Mouse (Mus musculus): ENCODE measurements around the gene Prkab2.

The Prkab2 gene

DNA sequence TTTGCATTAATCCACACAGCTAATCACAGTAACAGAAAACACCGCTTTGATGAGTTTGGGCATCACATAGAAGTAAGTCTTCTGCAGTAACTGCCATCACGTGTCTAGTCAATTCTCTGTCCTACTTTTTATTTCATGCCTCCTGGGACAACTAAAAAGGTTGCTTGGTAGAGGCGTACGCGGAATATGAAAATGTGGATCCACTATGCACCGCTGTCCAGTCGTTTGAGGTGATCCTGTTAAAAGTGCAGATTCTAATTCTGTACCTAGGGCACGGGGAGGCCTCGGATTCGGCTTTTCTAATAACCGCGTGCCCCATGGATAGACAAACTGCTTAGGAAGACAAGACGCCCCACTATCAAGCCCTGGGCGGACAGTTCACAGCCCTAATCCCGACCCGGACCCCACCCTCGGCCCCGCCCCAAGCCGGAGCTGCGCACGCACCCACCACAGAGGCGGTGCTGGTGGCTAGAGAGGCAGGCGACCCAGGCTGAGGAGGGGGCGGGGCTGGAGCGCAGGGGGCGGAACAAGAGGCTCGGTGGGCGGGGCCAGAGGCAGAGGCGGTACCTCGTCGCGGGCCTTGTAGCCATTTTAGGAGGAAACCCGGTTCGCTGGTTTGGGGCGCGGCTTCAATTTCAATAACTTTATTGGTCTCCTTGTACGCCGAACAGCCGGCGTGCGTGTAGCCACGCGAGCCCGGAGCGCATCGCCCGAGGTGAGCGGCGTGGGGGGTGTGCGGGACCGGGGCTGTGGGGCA, at the start of gene Prkab2:
Prkab2 (plus strand) TSS at position 539 of the 757 bp plus-strand sequence.
- in situ Hi-C loops (cut with MseI, MboI), result no loop called here

DNA sequence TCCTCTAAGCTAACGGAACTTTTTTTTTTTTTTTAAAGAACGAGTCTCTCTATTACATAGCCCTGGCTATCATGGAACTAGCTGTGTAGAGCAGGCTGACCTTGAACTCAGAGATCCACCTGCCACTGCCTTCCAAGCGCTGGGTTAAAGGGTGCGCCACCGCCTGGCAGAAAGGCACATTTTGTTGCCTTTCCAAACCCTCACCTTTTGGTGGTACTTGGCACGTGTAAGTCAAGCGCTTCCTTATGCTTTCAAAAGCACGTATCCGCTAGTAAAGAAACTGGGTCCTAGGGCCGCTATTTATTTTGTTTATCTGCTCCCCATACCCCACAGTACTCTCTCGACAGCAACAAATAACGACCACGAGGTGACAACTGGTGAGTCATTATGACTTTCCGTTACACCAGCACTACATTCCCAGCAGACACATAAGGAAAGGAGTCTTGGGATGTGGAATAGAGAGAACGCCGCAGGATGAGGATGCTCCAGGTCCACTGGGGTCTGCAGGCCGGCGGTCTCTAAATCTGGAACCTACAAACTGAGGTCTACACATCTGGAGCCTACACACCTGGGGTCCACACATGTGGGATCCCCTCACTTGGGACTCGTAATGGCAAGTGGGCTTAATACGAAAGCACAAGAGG, 48.7 kb upstream of the Prkab2 start:
- in situ Hi-C loops (cut with MseI, MboI), result no loop called here

DNA sequence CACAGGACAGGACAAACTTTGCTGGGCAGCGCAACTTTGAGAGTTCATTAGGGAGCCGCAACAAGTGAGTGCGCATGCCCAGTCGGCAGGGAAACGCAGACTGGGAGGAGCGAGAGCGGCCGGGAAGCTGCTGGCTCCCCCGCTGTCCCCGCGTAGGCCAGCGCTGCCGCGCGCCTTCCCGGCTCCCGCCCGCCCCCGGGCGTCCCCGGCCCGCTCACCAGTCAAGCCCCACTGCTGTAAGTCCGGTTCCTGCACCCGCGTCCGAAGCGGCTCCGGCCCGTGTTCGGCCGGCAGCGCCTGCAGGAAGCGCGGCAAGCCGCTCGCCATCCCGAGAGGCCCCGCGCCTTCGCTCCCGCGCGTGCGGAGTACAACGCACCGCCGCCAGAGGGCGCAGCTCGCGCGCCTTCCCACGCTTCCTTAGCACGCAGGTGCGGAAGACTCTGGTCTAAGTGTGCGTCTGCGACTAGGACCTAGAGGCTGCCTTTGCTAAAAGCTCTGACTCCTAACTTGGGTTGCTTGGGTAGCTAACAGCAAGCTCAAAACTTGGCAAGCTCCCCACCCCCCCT, 48.1 kb upstream of the Prkab2 start, which contains the start of gene Chd1l:
Chd1l (minus strand) TSS at position 359 of the 566 bp plus-strand sequence.
- in situ Hi-C loops (cut with MseI, MboI), result no loop called here

DNA sequence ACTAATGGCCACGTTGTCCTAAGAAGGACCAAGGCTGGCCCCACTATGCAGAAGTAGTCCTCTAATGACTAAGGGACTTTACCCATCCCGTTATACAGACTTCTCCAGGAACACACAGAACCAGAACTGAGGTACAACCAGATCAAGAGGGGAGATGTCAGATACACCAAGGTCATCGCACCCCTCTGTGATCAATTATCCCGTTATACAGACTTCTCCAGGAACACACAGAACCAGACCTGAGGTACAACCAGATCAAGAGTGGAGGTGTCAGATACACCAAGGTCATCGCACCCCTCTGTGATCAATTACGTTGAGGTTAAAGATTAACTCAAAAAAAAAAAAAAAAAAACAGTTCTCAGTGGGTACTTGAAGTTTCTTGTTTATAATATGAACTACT, 47.0 kb upstream of the Prkab2 start:
- in situ Hi-C loops (cut with MseI, MboI), result no loop called here

GRCm38 (mm10) chr3:97615154-97615553, 42.8 kb upstream of the Prkab2 start:
- in situ Hi-C loops (cut with MseI, MboI), result no loop called here

DNA sequence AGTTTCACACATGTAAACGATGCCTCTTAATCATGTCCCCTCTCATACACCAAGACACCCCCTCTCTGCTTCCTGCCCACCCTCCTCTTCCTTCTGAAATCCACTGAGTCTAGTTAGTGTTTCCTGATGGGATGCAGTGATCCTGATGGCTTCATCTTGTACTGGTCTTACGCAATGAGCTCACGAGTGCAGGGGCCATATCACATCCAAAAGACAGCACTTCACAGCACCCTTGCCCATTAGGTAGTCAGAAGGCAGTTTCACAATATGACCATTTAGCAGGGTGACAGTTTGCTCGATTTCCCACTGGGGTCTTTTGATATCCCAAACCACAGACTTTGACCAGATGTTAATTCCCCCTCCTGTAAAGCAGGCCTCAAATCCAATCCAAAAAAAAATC, 42.1 kb upstream of the Prkab2 start:
- in situ Hi-C loops (cut with MseI, MboI), result no loop called here

- in situ Hi-C loops (cut with MseI, MboI), result no loop called here
Observed at GRCm38 (mm10) chr3:97617091-97617825, 40.7 kb upstream of the Prkab2 start.

- in situ Hi-C loops (cut with MseI, MboI), result no loop called here
Observed at GRCm38 (mm10) chr3:97617899-97618298, 40.1 kb upstream of the Prkab2 start.

DNA sequence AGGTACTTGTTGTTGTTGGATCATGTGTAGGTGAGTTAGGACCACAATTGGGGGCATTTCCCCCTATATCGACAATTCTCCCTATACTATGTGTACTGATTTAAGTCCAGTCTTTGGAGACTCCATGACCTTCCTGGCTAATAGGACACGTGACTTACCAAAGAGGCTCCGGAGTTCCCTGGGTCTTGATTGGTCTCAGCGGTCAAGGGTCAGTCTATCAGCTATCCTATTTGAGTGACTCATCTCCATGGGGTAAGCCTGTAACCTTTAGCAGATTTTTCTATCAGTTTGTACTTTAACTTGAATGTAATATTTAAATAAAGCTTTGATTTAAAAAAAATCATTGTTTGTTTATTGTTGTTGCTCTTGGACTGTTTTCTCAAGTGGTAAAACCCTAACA, 37.3 kb upstream of the Prkab2 start:
- in situ Hi-C loops (cut with MseI, MboI), result no loop called here

GRCm38 (mm10) chr3:97624611-97625010, 33.4 kb upstream of the Prkab2 start:
- in situ Hi-C loops (cut with MseI, MboI), result no loop called here

GRCm38 (mm10) chr3:97627893-97628292, 30.1 kb upstream of the Prkab2 start:
- in situ Hi-C loops (cut with MseI, MboI), result no loop called here

DNA sequence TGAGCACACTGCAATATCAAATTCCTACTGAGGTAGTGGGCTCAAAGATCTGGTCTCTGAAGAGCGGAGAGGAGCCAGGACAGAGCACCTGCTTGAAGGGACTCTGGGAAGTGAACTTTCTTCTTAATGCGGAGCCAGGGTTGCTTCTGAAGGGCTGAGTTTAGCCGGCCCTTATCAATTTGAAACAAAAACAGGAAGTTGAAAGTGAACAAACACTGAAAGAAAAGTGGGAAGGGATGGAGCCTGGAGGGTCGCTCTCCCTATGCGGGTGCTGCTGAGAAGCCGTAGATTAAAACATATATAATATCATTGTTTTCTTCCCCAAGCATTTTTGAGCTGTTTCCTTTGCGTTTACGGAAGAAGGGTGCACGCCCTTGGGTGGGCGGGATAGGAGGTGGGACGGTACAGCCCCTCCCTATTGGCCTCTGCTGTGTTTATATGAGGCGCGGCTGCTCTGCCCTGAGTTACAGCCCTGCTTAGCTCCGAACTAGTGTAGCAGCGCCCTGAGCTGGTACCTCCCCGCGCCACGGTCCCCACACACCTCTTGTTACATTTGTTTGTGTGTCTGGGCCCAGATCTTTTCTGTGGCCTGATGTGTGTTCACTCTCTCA, 29.5 kb upstream of the Prkab2 start, which contains the start of gene Fmo5:
Fmo5 (plus strand) TSS at position 414 of the 611 bp plus-strand sequence.
- in situ Hi-C loops (cut with MseI, MboI), result no loop called here

DNA sequence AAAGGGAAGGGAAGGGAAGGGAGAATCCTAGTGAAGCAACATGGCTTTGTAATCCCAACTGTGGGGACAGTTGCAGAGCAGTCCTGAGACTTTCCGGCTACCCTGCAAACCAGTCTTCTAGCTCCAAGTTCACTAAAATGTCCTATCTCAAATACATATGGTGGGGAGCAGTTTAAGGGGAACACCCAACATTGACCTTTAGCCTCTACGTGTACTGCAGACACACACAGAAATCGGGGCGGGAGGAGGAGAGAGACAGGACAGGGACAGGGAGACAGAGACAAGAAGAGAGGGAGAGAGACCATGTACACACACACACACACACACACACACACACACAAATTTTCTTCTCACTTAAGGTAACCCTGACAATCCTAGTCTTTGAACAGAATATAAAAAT, 28.1 kb upstream of the Prkab2 start:
- in situ Hi-C loops (cut with MseI, MboI), result no loop called here

DNA sequence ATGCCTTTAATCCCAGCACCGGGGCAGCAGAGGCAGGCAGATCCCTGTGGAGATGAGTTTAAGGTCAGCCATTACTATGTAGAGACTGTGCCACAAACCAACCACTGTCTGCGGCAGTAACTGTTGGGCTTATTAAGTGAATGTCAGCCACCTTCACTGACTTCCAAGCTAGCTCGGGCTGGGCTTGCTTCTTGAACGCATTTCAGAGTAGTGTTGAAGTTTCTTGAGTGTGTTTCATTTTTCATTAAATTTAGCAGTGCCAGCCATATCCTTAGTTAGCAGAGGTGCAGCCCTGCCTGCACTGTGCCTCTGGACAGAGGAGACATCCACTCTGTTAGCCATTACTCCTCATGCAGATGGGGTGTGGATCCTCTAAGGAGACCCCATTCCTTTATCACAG, 27.2 kb upstream of the Prkab2 start:
- in situ Hi-C loops (cut with MseI, MboI), result no loop called here

- in situ Hi-C loops (cut with MseI, MboI), result no loop called here
Observed at GRCm38 (mm10) chr3:97631258-97631860, 26.6 kb upstream of the Prkab2 start.

DNA sequence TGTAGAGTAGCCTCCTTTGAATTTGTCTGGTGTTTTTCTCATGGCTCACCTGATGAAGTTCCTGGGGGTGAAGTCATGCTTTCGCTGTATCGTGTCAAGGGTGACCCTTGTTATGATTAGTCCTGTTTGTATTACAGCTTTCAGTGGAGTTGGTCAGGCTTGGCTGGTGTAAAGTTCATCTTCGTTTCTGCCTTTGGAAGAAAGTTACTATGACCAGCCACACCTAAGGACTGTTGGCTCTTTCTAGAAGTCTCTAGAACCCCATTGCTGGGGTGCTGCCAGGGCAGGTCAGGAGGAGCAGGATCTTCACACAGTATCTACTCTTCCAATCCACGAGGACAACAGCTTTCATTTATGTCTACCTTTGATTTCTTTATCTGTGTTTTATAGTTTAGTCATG, 24.5 kb upstream of the Prkab2 start:
- in situ Hi-C loops (cut with MseI, MboI), result no loop called here

- in situ Hi-C loops (cut with MseI, MboI), result no loop called here
Observed at GRCm38 (mm10) chr3:97634288-97634761, 23.7 kb upstream of the Prkab2 start.

DNA sequence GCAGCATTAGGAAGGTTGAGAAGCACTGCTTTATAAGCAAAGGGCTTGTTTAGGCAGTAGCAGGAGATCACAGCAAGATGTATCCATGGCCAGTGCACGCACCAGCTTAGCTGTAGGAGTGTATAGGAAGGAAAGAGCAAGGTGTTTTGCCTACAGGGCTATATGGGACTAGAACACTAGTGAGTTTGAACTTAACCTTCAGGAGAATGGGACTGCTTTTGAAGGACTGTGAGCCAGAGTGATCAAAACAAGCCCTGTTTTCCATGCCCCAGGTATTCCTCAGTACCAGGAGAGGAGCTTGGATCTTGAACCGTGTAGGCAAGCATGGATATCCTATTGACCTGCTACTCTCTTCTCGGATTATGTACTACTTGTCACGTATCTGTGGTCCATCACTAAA, 16.6 kb upstream of the Prkab2 start:
- in situ Hi-C loops (cut with MseI, MboI), result no loop called here

GRCm38 (mm10) chr3:97642001-97642400, 16.0 kb upstream of the Prkab2 start:
- in situ Hi-C loops (cut with MseI, MboI), result no loop called here

GRCm38 (mm10) chr3:97648518-97648917, 9.5 kb upstream of the Prkab2 start:
- in situ Hi-C loops (cut with MseI, MboI), result no loop called here

DNA sequence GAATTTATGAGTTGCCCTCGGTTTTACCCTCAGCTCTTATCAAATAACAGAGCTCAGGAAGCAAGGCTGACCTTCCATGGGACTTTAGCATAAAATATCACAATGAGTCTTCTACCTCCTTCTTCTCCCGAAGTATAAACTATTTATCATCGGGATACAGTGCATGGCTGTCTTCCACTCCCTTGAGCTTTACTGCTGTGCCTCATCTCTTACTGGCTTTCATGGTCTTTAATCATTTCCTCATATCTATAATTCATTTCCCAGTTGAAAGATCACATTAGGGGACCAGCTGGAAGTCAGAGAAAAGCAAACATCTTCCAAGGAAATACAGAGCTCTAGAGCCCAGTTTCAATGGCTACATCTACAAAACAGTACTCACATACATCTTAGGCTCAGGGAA, 9.0 kb upstream of the Prkab2 start:
- in situ Hi-C loops (cut with MseI, MboI), result no loop called here
